Comparison of ENCODE assay signal across 10 mouse cellular contexts in genomic region chr4:73111311-73111710, GRCm38 (mm10).
A peak's percentile ranks its signal among the peaks of the same experiment; 100 is the strongest.
DNase-seq lines count a peak whose midpoint lies in the region; ATAC-seq lines count a peak whose summit lies in the region.
"Had no signal": no experiment of that assay in that cellular context is flagged by ENCODE, and none has a peak within 500 bp of the region (broad histone marks: within the 10 kb centered on the region; RNA-seq: fewer than 3 reads in every experiment).

No protein-coding gene starts in this region.

- no peaks in the 10 kb centered on the region for H3K27me3 ChIP-seq in limb, embryonic 11.5 days (ENCODE audit: control insufficient read depth, insufficient read depth, low read length)
- no peaks in the 10 kb centered on the region for H3K27me3 ChIP-seq in limb, embryonic 10.5 days (ENCODE audit: low read depth, poor library complexity, severe bottlenecking)
- H3K27me3 ChIP-seq: intestine, embryonic 15.5 days had no signal

- no peak overlapping the region for H3K4me2 ChIP-seq in limb, embryonic 11.5 days (ENCODE audit: low read depth, severe bottlenecking)
- H3K4me2 ChIP-seq: intestine, embryonic 15.5 days had no signal

- no peak overlapping the region for H3K4me3 ChIP-seq in limb, embryonic 11.5 days (ENCODE audit: low read depth, low read length)
- H3K4me3 ChIP-seq in limb, embryonic 10.5 days = no peak overlapping the region
- H3K4me3 ChIP-seq: intestine, embryonic 15.5 days had no signal

- peak; percentile 42 for DNase-seq in cerebellum, postnatal 10 days
- DNase-seq in cerebellum, adult 11-12 months = no peak
- peak; percentile 33 for DNase-seq in limb, embryonic 11.5 days (ENCODE audit: low spot score)
- DNase-seq in limb, embryonic 10.5 days (ENCODE audit: low spot score) = no peak
- peak; percentile 15 for DNase-seq in embryo, embryonic 9.5 days (ENCODE audit: extremely low spot score)
- peak; percentile 18 for DNase-seq in lung, postnatal 14 days
- no peak for DNase-seq in heart, adult 18-20 months
- DNase-seq in ovary, postnatal 10 days (ENCODE audit: low spot score) = no peak

- no peaks in the 10 kb centered on the region for H3K9me3 ChIP-seq in limb, embryonic 11.5 days (ENCODE audit: control insufficient read depth, low read length)
- no peaks in the 10 kb centered on the region for H3K9me3 ChIP-seq in limb, embryonic 10.5 days (replicated peaks)
- H3K9me3 ChIP-seq: intestine, embryonic 15.5 days had no signal

- no peaks in the 10 kb centered on the region for H3K36me3 ChIP-seq in limb, embryonic 11.5 days (ENCODE audit: control insufficient read depth, insufficient read depth, low read length)
- H3K36me3 ChIP-seq in limb, embryonic 10.5 days = no peaks in the 10 kb centered on the region
- H3K36me3 ChIP-seq: intestine, embryonic 15.5 days had no signal

- H3K4me1 ChIP-seq in limb, embryonic 11.5 days (ENCODE audit: control insufficient read depth, insufficient read depth, low read length) = no peaks in the 10 kb centered on the region
- H3K4me1 ChIP-seq in limb, embryonic 10.5 days = peaks cover 3% of the 10 kb centered on the region; the same call in 1 of the 2 replicates
- H3K4me1 ChIP-seq: intestine, embryonic 15.5 days had no signal

- H3K27ac ChIP-seq in limb, embryonic 11.5 days (replicated peaks; ENCODE audit: low read depth, low read length) = no peak overlapping the region
- no peak overlapping the region for H3K27ac ChIP-seq in limb, embryonic 10.5 days
- H3K27ac ChIP-seq: intestine, embryonic 15.5 days; macrophage had no signal

- no peak overlapping the region for H3K9ac ChIP-seq in limb, embryonic 11.5 days (ENCODE audit: low read length)
- H3K9ac ChIP-seq: intestine, embryonic 15.5 days had no signal

- WGBS in limb, embryonic 11.5 days = 64% methylated on average over 2 of the region's 2 CpGs
- WGBS in limb, embryonic 10.5 days = 79% methylated on average over 2 of the region's 2 CpGs

- ATAC-seq in limb, embryonic 11.5 days (ENCODE audit: insufficient number of reproducible peaks, low FRiP score, low TSS enrichment, low read depth) = no peak
- ATAC-seq: intestine, embryonic 15.5 days had no signal

Comparison
In these comparisons a context has a peak if more than half of its experiments do, and no peak if none do; other contexts are left out.
1. DNase-seq: peak in cerebellum, postnatal 10 days (2 of 2), limb, embryonic 11.5 days (single experiment), embryo, embryonic 9.5 days (single experiment) and lung, postnatal 14 days (single experiment); none in cerebellum, adult 11-12 months (single experiment), limb, embryonic 10.5 days (single experiment), heart, adult 18-20 months (0 of 2) and ovary, postnatal 10 days (single experiment).